Mouse (Mus musculus) limb, embryonic 14.5 days (tissue): ENCODE measurements around the gene Epyc. TPM values are rescaled to one million over a fixed set of nuclear protein-coding genes. Genes with fewer than 3 reads are reported as not detected.

Experiments used
- ATAC-seq: fragments of 200-750 bp; cut with Nextera tagmentation; 2 replicates; pipeline ENCODE4 v1.8.0; 2017; ENCODE audit warnings: low read depth, moderate number of reproducible peaks, moderate TSS enrichment; ENCODE audit not compliant: low FRiP score
- DNase-seq: peaks from one replicate; pipeline ENCODE4 v3.0.0-alpha.2; 2015; ENCODE audit warnings: low spot score
- H3K27ac ChIP-seq: fragments of 300-500 bp; sonication (generic); replicated peaks from 2 replicates; pipeline ENCODE4 v1.5.1; 2014; ENCODE audit warnings: low read depth, mild to moderate bottlenecking, low read length, moderate library complexity, mixed read lengths
- H3K27me3 ChIP-seq: fragments of 300-500 bp; sonication (generic); 2 replicates; pipeline ENCODE4 v1.6.1; 2014; ENCODE audit warnings: low read length, mixed read lengths; ENCODE audit not compliant: control insufficient read depth, insufficient read depth
- H3K36me3 ChIP-seq: fragments of 300-500 bp; sonication (generic); 2 replicates; pipeline ENCODE4 v1.6.1; 2014; ENCODE audit warnings: mild to moderate bottlenecking, low read length, moderate library complexity, mixed read lengths; ENCODE audit not compliant: control insufficient read depth, insufficient read depth
- H3K4me1 ChIP-seq: fragments of 300-500 bp; sonication (generic); 2 replicates; pipeline ENCODE4 v1.6.1; 2014; ENCODE audit warnings: antibody characterized with exemption, low read length, mixed read lengths; ENCODE audit not compliant: control insufficient read depth, insufficient read depth
- H3K4me2 ChIP-seq: fragments of 300-500 bp; sonication (generic); replicated peaks from 2 replicates; pipeline ENCODE4 v1.6.1; 2014; ENCODE audit warnings: low read depth, mild to moderate bottlenecking, low read length, moderate library complexity; ENCODE audit not compliant: severe bottlenecking
- H3K4me3 ChIP-seq: fragments of 300-500 bp; sonication (generic); replicated peaks from 2 replicates; pipeline ENCODE4 v1.5.1; 2014; ENCODE audit warnings: low read length
- H3K9ac ChIP-seq: fragments of 300-500 bp; sonication (generic); 2 replicates; pipeline ENCODE4 v1.6.1; 2014; ENCODE audit warnings: mild to moderate bottlenecking, low read depth, low read length, moderate library complexity; ENCODE audit not compliant: severe bottlenecking
- H3K9me3 ChIP-seq: fragments of 300-500 bp; sonication (generic); 2 replicates; pipeline ENCODE4 v1.6.1; 2016; ENCODE audit warnings: low read length; ENCODE audit not compliant: control insufficient read depth
- POLR2A ChIP-seq: fragments of 200-500 bp; IDR thresholded peaks from 2 replicates; pipeline ENCODE4 v1.8.0; 2012; ENCODE audit warnings: inconsistent platforms, mild to moderate bottlenecking, moderate library complexity, borderline replicate concordance; ENCODE audit not compliant: insufficient read depth, insufficient read length; ENCODE audit errors: extremely low read depth
- WGBS: fragments of 180-500 bp; shearing (Covaris S2); extraction: QIAGEN DNeasy Blood & Tissue Kit; methylation state at CpG from one replicate; pipeline ENCODE4 v1.1.7; 2014; 5-methylcytosine and 5-hydroxymethylcytosine counted together
- polyA plus RNA-seq, 2 experiments: library from polyadenylated mRNA; depleted of rRNA in 1 of 2; stranded (reverse) in 1 of 2; unstranded in 1 of 2; fragments of >200 nt; fragmentation: Nextera tagmentation in 1 of 2; extraction: Ambion mirVana in 1 of 2; gene quantifications; 2 replicates each; pipeline versions ENCODE4 v1.2.1 to v1.2.3; 2012 to 2014

The Epyc gene
- polyA plus RNA-seq (2012; rRNA removed) (78.1 and 79.8 TPM in 2 replicates), polyA plus RNA-seq (2014; fragmentation: Nextera tagmentation; extraction: Ambion mirVana) (25.6 and 38.4 TPM in 2 replicates)

GRCm38 (mm10) chr10:97643768-97644167 is at the start of gene Epyc:
Gene Epyc, plus strand, starts transcription at chr10:97644068.
- DNase-seq, result no peak
- TF ChIP-seq POLR2A, result no peak
- Histone ChIP-seq H3K27ac (no peak within 1 kb of the TSS), H3K4me1 (no peaks in the 10 kb centered on the region), H3K4me2 (no peak within 1 kb of the TSS), H3K9me3 (no peaks in the 10 kb centered on the region), H3K36me3 (no peaks in the 10 kb centered on the region), H3K27me3 (no peaks in the 10 kb centered on the region), H3K4me3 (no peak within 1 kb of the TSS), H3K9ac (no peak within 1 kb of the TSS)
- ATAC-seq, result no peak
- WGBS, result 83% methylated on average over 2 of the region's 2 CpGs

DNA sequence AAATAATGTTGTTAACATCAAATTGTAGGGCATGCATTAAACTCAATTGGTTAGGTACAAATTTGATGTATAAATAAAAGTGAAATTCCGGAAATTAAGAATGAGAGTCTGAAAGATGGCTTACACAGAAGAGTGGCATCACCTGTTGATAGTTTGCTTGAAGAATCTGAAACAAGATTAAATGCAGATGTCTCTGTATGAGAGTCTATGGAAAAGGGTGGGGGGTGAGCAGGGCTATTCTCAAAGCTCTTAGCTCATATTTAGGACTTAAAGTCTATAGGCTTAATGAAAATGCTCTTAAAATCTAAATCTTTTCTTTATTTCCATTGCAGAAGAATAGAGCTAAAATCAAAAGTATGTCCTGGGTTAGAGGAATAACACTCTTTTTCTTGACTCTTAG is 48.2 kb upstream of the Epyc start:
- no peak overlapping the region for H3K9ac ChIP-seq
- H3K4me1 ChIP-seq, result peaks cover 15% of the 10 kb centered on the region
- no peak for TF ChIP-seq POLR2A
- peak; percentile 44 for DNase-seq
- no peak overlapping the region for H3K27ac ChIP-seq
- WGBS, result 67% methylated on average over 1 of the region's 1 CpGs
- H3K4me2 ChIP-seq, result no peak overlapping the region
- H3K36me3 ChIP-seq, result no peaks in the 10 kb centered on the region
- ATAC-seq, result peak; percentile 54; the same call in 1 of the 2 replicates
- no peaks in the 10 kb centered on the region for H3K27me3 ChIP-seq
- no peaks in the 10 kb centered on the region for H3K9me3 ChIP-seq
- H3K4me3 ChIP-seq, result no peak overlapping the region

GRCm38 (mm10) chr10:97601744-97602143 is 42.1 kb upstream of the Epyc start:
- WGBS, result 64% methylated on average over 4 of the region's 4 CpGs
- H3K4me1 ChIP-seq, result 0 out of 2 replicates have a peak, but pooled peaks cover under 1% of the 10 kb centered on the region
- no peak overlapping the region for H3K4me3 ChIP-seq
- ATAC-seq, result no peak
- H3K9ac ChIP-seq, result no peak overlapping the region
- no peak overlapping the region for H3K4me2 ChIP-seq
- no peak for DNase-seq
- H3K27ac ChIP-seq, result no peak overlapping the region
- no peak for TF ChIP-seq POLR2A
- H3K27me3 ChIP-seq, result no peaks in the 10 kb centered on the region
- H3K9me3 ChIP-seq, result no peaks in the 10 kb centered on the region
- no peaks in the 10 kb centered on the region for H3K36me3 ChIP-seq

DNA sequence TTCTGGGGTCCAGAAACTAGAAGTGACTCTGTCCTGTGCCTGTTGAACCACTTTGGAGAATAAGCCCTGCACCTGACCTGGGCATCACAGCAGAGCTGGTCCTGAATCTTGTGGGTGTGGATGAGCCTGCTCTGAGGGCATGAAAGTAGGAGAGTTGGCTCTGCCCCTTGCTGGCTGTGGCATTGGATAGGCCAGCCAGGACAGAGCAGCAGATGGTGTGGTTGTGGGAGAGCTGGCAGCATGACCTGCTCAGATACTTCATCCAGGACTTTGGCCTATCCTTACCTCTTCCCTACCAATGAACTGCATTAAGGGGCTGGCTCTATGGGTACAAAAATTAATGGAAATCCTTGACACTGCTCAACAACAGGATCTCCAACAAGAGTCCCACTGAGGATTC is 40.6 kb upstream of the Epyc start:
- no peak for ATAC-seq
- H3K4me3 ChIP-seq, result no peak overlapping the region
- no peak for TF ChIP-seq POLR2A
- H3K27me3 ChIP-seq, result no peaks in the 10 kb centered on the region
- H3K27ac ChIP-seq, result no peak overlapping the region
- no peaks in the 10 kb centered on the region for H3K36me3 ChIP-seq
- H3K4me1 ChIP-seq, result 0 out of 2 replicates have a peak, but pooled peaks cover 4% of the 10 kb centered on the region
- DNase-seq, result no peak
- no peaks in the 10 kb centered on the region for H3K9me3 ChIP-seq
- no peak overlapping the region for H3K9ac ChIP-seq
- H3K4me2 ChIP-seq, result no peak overlapping the region

DNA sequence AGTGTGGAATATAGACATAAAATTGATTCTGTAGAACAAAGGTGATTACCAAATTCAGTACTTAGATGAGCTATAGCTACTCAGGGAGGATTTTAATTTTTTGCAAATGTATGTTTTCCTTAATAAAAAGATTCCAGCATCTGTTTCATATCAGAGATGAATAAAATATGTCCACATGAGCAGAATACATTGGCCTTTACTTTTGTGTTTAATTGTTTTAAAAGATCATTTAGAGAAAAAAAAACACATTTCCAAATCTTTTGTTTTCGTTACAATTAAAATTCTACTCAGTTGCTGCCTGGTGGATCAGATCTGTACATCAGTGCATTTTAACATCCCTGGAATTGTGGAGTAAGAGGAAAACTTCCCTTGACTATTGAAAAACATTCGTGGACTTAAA is 37.3 kb upstream of the Epyc start, which contains the start of gene Kera:
Gene Kera, plus strand, starts transcription at position 301 of the 400 bp plus-strand sequence.
- Histone ChIP-seq H3K27me3 (no peaks in the 10 kb centered on the region), H3K4me2 (no peak within 1 kb of the TSS), H3K9ac (no peak within 1 kb of the TSS), H3K36me3 (no peaks in the 10 kb centered on the region), H3K27ac (0 out of 2 replicates have a peak within 1 kb of the TSS, but pooled peaks have one; percentile 33), H3K4me3 (no peak within 1 kb of the TSS), H3K9me3 (no peaks in the 10 kb centered on the region), H3K4me1 (0 out of 2 replicates have a peak, but pooled peaks cover 4% of the 10 kb centered on the region)
- ATAC-seq (no peak), DNase-seq (no peak)
- 58% methylated on average over 2 of the region's 2 CpGs for WGBS
- no peak for TF ChIP-seq POLR2A

- DNase-seq (no peak), ATAC-seq (no peak)
- H3K9ac ChIP-seq, result no peak overlapping the region
- H3K27ac ChIP-seq, result no peak overlapping the region
- no peaks in the 10 kb centered on the region for H3K9me3 ChIP-seq
- WGBS, result 98% methylated on average over 1 of the region's 1 CpGs
- no peaks in the 10 kb centered on the region for H3K27me3 ChIP-seq
- peaks cover 4% of the 10 kb centered on the region for H3K4me1 ChIP-seq
- H3K4me2 ChIP-seq, result no peak overlapping the region
- no peak overlapping the region for H3K4me3 ChIP-seq
- no peaks in the 10 kb centered on the region for H3K36me3 ChIP-seq
- no peak for TF ChIP-seq POLR2A
Measured at GRCm38 (mm10) chr10:97622328-97622727, 21.5 kb upstream of the Epyc start.
